Mouse (Mus musculus) retina, postnatal 1 day (tissue): Measurements from ENCODE around the gene Gm436.

Experiments used
- DNase-seq: peaks from one replicate; pipeline ENCODE4 v3.0.0-alpha.2; 2012

Gm436 gene

DNA sequence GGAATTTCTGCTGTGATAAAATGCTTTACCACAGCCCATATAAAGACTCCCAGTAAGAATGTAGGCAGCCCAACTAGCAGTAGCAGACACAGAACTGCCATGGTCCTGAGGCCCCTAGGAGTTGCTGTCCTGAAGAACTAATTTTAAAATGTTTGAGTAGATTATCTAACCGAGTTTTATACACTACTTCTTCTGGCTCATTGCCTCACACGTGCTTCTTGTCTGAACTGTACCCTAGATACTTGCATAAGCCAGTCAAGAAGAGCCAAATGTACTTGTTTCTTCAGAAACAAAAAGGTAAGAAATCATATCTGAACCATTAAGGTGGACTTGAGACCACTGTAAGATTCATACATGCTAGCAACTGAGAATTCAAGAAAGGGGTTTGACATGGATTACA, at the start of gene Gm436:
Gene Gm436 (minus strand): TSS at position 101 of the 400 bp plus-strand sequence.
- DNase-seq, result no peak

DNA sequence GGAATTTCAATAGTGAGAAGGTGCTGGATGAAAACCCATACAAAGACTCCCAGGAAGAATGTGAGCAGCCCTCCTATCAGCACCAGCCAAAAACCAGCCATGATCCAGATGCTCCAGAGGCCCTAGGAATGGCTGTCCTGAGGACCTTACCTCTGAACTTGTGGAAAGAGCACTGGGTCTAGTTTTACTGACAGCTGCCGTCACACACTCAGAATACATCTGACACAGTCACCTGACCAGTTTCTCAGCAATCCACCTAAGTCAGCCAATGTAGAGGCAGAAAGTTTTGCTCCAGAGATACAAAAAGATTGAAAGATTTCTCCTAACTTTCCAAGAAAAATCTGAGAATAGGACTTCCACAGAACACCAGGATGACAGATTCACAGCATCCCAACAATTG, 35.1 kb upstream of the Gm436 start, which contains the start of gene Gm13178:
Gene Gm13178 (minus strand): TSS at position 101 of the 400 bp plus-strand sequence.
- DNase-seq, result no peak

- no peak for DNase-seq
Measured at GRCm38 (mm10) chr4:144719691-144720090, 33.5 kb upstream of the Gm436 start.

DNA sequence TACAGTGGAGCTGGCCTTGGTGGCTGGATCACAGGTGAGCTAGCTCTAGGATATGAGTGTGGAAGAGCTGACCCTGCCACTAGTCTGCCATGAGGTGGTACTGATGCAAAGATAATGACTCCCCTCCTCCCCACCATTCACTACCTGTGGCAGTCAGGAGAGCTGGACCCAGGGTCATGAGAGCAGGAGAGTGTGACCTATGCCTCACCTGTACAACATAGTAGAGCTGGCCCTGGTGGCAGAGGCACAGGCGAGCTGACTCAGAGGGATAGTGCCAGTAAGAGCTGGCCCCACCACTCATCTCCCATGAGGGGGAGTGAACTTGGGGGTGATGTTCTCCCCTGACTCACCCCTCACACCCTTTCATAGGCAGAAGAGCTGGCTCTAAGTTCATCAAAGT, 32.1 kb upstream of the Gm436 start:
- DNase-seq, result no peak

- no peak for DNase-seq
Measured at GRCm38 (mm10) chr4:144638263-144638662, 47.9 kb downstream of the Gm436 start.
